ENCODE assay signal across 13 mouse cellular contexts in the genomic region with DNA sequence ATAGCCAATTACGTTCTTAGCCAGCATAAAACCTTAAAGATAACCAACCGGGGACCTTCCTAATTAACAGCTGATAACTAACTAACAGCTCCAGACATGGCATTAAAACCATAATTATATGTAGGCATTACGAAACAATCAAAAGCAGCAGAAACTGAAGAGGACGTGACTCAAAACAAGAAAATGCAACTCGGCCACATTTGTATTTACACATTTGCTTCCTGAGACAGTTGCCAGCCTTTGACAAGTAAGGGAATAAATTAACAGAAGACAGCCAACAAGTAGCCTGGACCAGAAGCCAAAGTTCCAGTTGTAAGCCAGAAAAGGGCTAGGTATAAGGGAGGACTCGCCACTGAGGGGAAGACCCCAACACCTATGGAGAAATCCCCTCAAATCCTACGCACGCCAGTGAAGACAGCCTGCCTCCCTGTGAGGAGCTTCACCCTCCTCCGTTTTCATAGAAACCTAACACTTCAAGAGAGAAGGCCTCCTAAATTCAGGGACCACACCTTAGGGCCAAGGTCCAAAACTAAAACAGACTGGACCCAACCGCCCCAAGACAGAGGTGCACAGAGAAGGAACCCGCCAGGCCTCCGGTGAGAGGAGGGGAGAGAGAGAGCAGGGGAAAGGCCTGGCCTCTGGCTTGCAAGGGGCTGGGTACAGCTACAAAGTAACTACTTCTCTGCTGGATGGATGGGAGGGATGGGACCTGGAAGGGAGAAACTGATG. TPM values are rescaled to one million over a fixed set of nuclear protein-coding genes. Genes with fewer than 3 reads are reported as not detected.
A peak's percentile ranks its signal among the peaks of the same experiment; 100 is the strongest.
DNase-seq lines count a peak whose midpoint lies in the region; ATAC-seq and TF ChIP-seq lines count a peak whose summit lies in the region.
"Had no signal": no experiment of that assay in that cellular context is flagged by ENCODE, and none has a peak within 500 bp of the region (broad histone marks: within the 10 kb centered on the region; RNA-seq: fewer than 3 reads in every experiment).

No protein-coding gene starts in this region.

- H3K79me2 ChIP-seq in myocyte (ENCODE audit: control insufficient read depth, insufficient read depth), result no peaks in the 10 kb centered on the region

- no peak overlapping the region for H3K4me3 ChIP-seq in embryonic facial prominence, embryonic 13.5 days
- no peak overlapping the region for H3K4me3 ChIP-seq in embryonic facial prominence, embryonic 10.5 days
- H3K4me3 ChIP-seq in lung, embryonic 16.5 days (ENCODE audit: low read length), result no peak overlapping the region
- no peak overlapping the region for H3K4me3 ChIP-seq in myocyte
- H3K4me3 ChIP-seq in midbrain, postnatal 0 days (ENCODE audit: low read depth, low read length), result no peak overlapping the region
- H3K4me3 ChIP-seq in layer of hippocampus, adult 2 months, result no peak overlapping the region

- peak overlapping the region; percentile 35 for H3K4me2 ChIP-seq in embryonic facial prominence, embryonic 13.5 days
- H3K4me2 ChIP-seq in lung, embryonic 16.5 days (ENCODE audit: low read depth, low read length), result peak overlapping the region; percentile 23
- peak overlapping the region; percentile 1 for H3K4me2 ChIP-seq in myocyte (ENCODE audit: low read depth)
- no peak overlapping the region for H3K4me2 ChIP-seq in midbrain, postnatal 0 days (ENCODE audit: low read depth, low read length, poor library complexity, severe bottlenecking)
- H3K4me2 ChIP-seq: heart, embryonic 11.5 days had no signal

- peaks cover 20% of the 10 kb centered on the region for H3K4me1 ChIP-seq in embryonic facial prominence, embryonic 13.5 days
- H3K4me1 ChIP-seq in embryonic facial prominence, embryonic 10.5 days, result peaks cover 42% of the 10 kb centered on the region
- peaks cover 27% of the 10 kb centered on the region for H3K4me1 ChIP-seq in lung, embryonic 16.5 days (replicated peaks; ENCODE audit: control insufficient read depth, insufficient read depth, low read length)
- H3K4me1 ChIP-seq in midbrain, postnatal 0 days (ENCODE audit: insufficient read depth, low read length), result no peaks in the 10 kb centered on the region

- H3K27ac ChIP-seq in embryonic facial prominence, embryonic 13.5 days, result no peak overlapping the region
- no peak overlapping the region for H3K27ac ChIP-seq in embryonic facial prominence, embryonic 10.5 days (replicated peaks)
- H3K27ac ChIP-seq in lung, embryonic 16.5 days (ENCODE audit: low read length), result 0 out of 2 replicates have a peak overlapping the region, but pooled peaks have one; percentile 13
- H3K27ac ChIP-seq in midbrain, postnatal 0 days (ENCODE audit: low read depth, low read length), result no peak overlapping the region
- H3K27ac ChIP-seq in layer of hippocampus, adult 2 months, result no peak overlapping the region

- no peak for ATAC-seq in embryonic facial prominence, embryonic 13.5 days (ENCODE audit: insufficient number of reproducible peaks, insufficient read depth, low FRiP score, low TSS enrichment, low read depth)
- no peak for ATAC-seq in lung, embryonic 16.5 days (ENCODE audit: low read depth)
- ATAC-seq in midbrain, postnatal 0 days (ENCODE audit: low FRiP score), result no peak

- no peak for TF ChIP-seq POLR2A in myocyte (IDR thresholded peaks at IDR 0.05; ENCODE audit: insufficient read length, low read depth)

- H3ac ChIP-seq in myocyte (ENCODE audit: control insufficient read depth, insufficient read length), result no peak overlapping the region

- no peak for DNase-seq in embryonic facial prominence, embryonic 10.5 days (ENCODE audit: low spot score)
- no peak for DNase-seq in lung, postnatal 14 days
- DNase-seq in fibroblast of lung, adult 2 months (ENCODE audit: low read depth), result peak; percentile 55
- no peak for DNase-seq in midbrain, postnatal 0 days (ENCODE audit: low spot score)
- no peak for DNase-seq in layer of hippocampus, adult 2 months (ENCODE audit: low spot score in 2 of 2)
- DNase-seq: adrenal gland, postnatal 10 days; layer of hippocampus, adult 9-11 months; right cerebral cortex, postnatal 4 days; thymus, postnatal 25 days had no signal

- 64% methylated on average over 12 of the region's 12 CpGs for WGBS in embryonic facial prominence, embryonic 13.5 days
- 77% methylated on average over 12 of the region's 12 CpGs for WGBS in embryonic facial prominence, embryonic 10.5 days
- WGBS in lung, embryonic 16.5 days, result 56% methylated on average over 12 of the region's 12 CpGs
- WGBS in midbrain, postnatal 0 days, result 91% methylated on average over 12 of the region's 12 CpGs

- TF ChIP-seq CTCF in midbrain, postnatal 0 days (IDR thresholded peaks at IDR 0.05), result no peak
- no peak for TF ChIP-seq CTCF in layer of hippocampus, adult 2 months (conservative IDR thresholded peaks at IDR 0.05)

- 0 out of 2 replicates have a peak, but pooled peaks cover 2% of the 10 kb centered on the region for H3K36me3 ChIP-seq in embryonic facial prominence, embryonic 13.5 days
- H3K36me3 ChIP-seq in embryonic facial prominence, embryonic 10.5 days (replicated peaks), result no peaks in the 10 kb centered on the region
- H3K36me3 ChIP-seq in lung, embryonic 16.5 days (ENCODE audit: control insufficient read depth, insufficient read depth, low read length), result no peaks in the 10 kb centered on the region
- no peaks in the 10 kb centered on the region for H3K36me3 ChIP-seq in myocyte (ENCODE audit: control insufficient read depth, insufficient read depth)
- H3K36me3 ChIP-seq in midbrain, postnatal 0 days (ENCODE audit: insufficient read depth, low read length), result no peaks in the 10 kb centered on the region

- H3K27me3 ChIP-seq in embryonic facial prominence, embryonic 13.5 days, result no peaks in the 10 kb centered on the region
- no peaks in the 10 kb centered on the region for H3K27me3 ChIP-seq in embryonic facial prominence, embryonic 10.5 days (replicated peaks; ENCODE audit: low read depth, poor library complexity, severe bottlenecking)
- H3K27me3 ChIP-seq in lung, embryonic 16.5 days (ENCODE audit: control insufficient read depth, insufficient read depth, low read depth, low read length), result no peaks in the 10 kb centered on the region
- H3K27me3 ChIP-seq in myocyte (ENCODE audit: control insufficient read depth, insufficient read depth, insufficient read length), result no peaks in the 10 kb centered on the region
- no peaks in the 10 kb centered on the region for H3K27me3 ChIP-seq in midbrain, postnatal 0 days (ENCODE audit: insufficient read depth, low read length)

- peak overlapping the region; percentile 7; the same call in 1 of the 2 replicates for H3K9ac ChIP-seq in embryonic facial prominence, embryonic 13.5 days
- peak overlapping the region; percentile 36; the same call in 1 of the 2 replicates for H3K9ac ChIP-seq in lung, embryonic 16.5 days (ENCODE audit: low read length)
- H3K9ac ChIP-seq in midbrain, postnatal 0 days (replicated peaks; ENCODE audit: low read length, poor library complexity, severe bottlenecking), result no peak overlapping the region

- 0 out of 2 replicates have a peak, but pooled peaks cover 2% of the 10 kb centered on the region for H3K9me3 ChIP-seq in embryonic facial prominence, embryonic 13.5 days
- peaks cover 3% of the 10 kb centered on the region; the same call in 1 of the 2 replicates for H3K9me3 ChIP-seq in embryonic facial prominence, embryonic 10.5 days
- H3K9me3 ChIP-seq in lung, embryonic 16.5 days (ENCODE audit: control insufficient read depth, low read length), result no peaks in the 10 kb centered on the region; the same call in 1 of the 2 replicates
- no peaks in the 10 kb centered on the region for H3K9me3 ChIP-seq in midbrain, postnatal 0 days (ENCODE audit: low read length)

TF ChIP-seq in myocyte, 11 proteins besides CTCF, POLR2A, EP300 and RAD21:
- TF ChIP-seq SRF (IDR thresholded peaks at IDR 0.05; ENCODE audit: control insufficient read depth, insufficient read length, low read depth) (no peak), CEBPB (IDR thresholded peaks at IDR 0.05; ENCODE audit: insufficient read depth, poor library complexity, severe bottlenecking) (peak; percentile 32; the same call in 1 of the 2 replicates), MYOG (IDR thresholded peaks at IDR 0.05; ENCODE audit: control insufficient read depth in 1 of 3, insufficient read depth in 1 of 3, insufficient read length in 2 of 3, low read depth in 2 of 3) (no peak), MAX (IDR thresholded peaks at IDR 0.05; ENCODE audit: low read depth) (no peak), POLR2AphosphoS2 (IDR thresholded peaks at IDR 0.05; ENCODE audit: insufficient read length, low read depth) (no peak)
TF ChIP-seq in myocyte: peak in this region for 1.

RNA-seq across cellular contexts. Expression of a gene that starts 53.5 kb away (rescaled TPM):
- 19.9 and 20.5 TPM in 2 replicates for polyA plus RNA-seq in embryonic facial prominence, embryonic 13.5 days (2015; fragmentation: Nextera tagmentation; extraction: Ambion mirVana)
- polyA plus RNA-seq in embryonic facial prominence, embryonic 10.5 days (2016; fragmentation: Nextera tagmentation; extraction: Ambion mirVana), result 20.4 and 20.8 TPM in 2 replicates
- 20.4 and 22.1 TPM in 2 replicates for polyA plus RNA-seq in lung, embryonic 16.5 days (2015; fragmentation: Nextera tagmentation; extraction: Ambion mirVana)
- polyA plus RNA-seq in myocyte (2012; fragmentation: generic; extraction: Trizol), result 7.8 TPM
- 11.7 and 15.7 TPM in 2 replicates for total RNA-seq in midbrain, postnatal 0 days (2014; rRNA removed)
- polyA plus RNA-seq in midbrain, postnatal 0 days (2015; fragmentation: Nextera tagmentation; extraction: Ambion mirVana), result 5.6 and 5.9 TPM in 2 replicates
- 1 to 10 TPM; 9.2 to 9.3 TPM for total RNA-seq in layer of hippocampus, adult 2 months (2021)
